Mouse (Mus musculus): ENCODE data around the gene Pianp. TPM values are rescaled to one million over a fixed set of nuclear protein-coding genes. Genes with fewer than 3 reads are reported as not detected.
"Not testable (repeated sequence)": the region's sequence is repeated elsewhere in the genome, so short reads cannot be mapped to it uniquely, and the experiment has no call there.

The Pianp gene
- polyA plus RNA-seq, 1 experiment from 2014 or later: 3.1 TPM

DNA sequence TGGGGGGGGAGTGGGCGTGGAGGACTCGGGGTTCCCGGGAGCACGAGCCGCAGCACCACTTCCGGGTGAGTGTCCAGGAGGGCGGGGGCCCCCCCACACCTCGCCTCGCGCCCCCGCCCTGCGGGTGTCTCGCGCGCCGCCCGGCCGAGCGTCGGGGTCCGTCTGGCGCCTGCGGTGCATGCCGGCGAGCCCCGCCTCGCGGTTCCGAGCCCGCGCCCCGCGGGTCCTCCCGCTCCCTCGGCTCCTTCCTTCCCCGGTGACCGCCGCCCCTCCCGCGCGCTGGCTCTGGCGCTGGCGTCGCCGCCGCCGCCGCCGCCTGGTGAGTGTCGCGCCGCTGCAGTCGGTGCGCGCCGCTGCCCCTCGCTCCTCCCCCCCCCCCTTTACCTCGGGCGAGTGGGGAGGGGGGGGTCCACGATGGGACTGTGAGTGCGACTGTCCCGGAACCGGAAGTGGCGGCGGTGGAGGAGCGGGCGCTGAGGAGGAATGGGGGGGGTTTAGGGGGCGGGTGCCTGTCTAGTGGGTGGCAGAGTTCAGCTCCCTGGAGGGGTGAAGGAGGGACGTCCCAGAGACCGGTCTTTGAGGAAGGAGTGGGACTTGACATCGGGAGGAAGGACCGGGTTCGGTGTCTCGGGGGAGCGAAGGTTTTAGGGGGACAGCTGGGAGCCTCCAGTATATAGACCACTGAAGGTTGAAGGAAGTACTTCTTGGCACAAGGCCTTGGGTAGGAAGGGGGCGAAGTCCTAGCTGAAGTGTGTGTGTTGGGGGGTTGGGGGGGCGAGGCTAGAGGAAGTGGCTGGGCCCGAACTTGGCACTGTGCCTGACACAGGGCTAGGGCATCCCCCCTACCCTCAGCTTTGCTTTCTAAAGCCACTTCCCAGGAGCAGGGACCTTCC lies 12.9 kb downstream of the Pianp start:
- peaks cover 34% of the 10 kb centered on the region for H3K36me3 ChIP-seq
- peak overlapping the region; percentile 92 for H3K9ac ChIP-seq
- H3K27ac ChIP-seq: peak overlapping the region; percentile 99
- peak; percentile 88 for ATAC-seq (replicated peaks; ENCODE audit: low FRiP score)
- H3K4me2 ChIP-seq: peak overlapping the region; percentile 81
- peaks cover 30% of the 10 kb centered on the region for H3K4me1 ChIP-seq
- H3K9me3 ChIP-seq (replicated peaks): no peaks in the 10 kb centered on the region
- WGBS: under 1% methylated on average over 68 of the region's 78 CpGs
- peak overlapping the region; percentile 85 for H3K4me3 ChIP-seq (replicated peaks)
- H3K27me3 ChIP-seq: no peaks in the 10 kb centered on the region

DNA sequence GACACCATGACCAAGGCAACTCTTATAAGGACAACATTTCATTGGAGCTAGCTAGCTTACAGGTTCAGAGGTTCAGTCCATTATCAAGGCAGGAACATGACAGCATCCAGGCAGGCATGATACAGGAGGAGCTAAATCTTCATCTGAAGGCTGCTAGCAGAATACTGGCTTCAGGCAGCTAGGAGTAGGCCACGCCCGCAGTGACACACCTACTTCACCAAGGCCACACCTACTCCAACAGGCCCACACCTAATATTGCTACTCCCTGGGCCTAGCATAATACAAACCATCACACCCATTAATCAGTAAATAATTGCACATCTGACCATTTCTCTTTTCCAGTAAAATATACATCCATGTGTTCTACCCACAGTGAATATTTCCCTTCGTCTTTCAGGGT lies 21.2 kb downstream of the Pianp start:
- H3K9ac ChIP-seq: no peak overlapping the region
- WGBS: 95% methylated on average over 3 of the region's 3 CpGs
- ATAC-seq (replicated peaks; ENCODE audit: low FRiP score): no peak
- peaks cover 88% of the 10 kb centered on the region for H3K36me3 ChIP-seq
- no peaks in the 10 kb centered on the region for H3K27me3 ChIP-seq
- no peak overlapping the region for H3K27ac ChIP-seq
- 0 out of 2 replicates have a peak, but pooled peaks cover under 1% of the 10 kb centered on the region for H3K4me1 ChIP-seq
- H3K9me3 ChIP-seq (replicated peaks): no peaks in the 10 kb centered on the region
- H3K4me3 ChIP-seq (replicated peaks): no peak overlapping the region
- H3K4me2 ChIP-seq: no peak overlapping the region

DNA sequence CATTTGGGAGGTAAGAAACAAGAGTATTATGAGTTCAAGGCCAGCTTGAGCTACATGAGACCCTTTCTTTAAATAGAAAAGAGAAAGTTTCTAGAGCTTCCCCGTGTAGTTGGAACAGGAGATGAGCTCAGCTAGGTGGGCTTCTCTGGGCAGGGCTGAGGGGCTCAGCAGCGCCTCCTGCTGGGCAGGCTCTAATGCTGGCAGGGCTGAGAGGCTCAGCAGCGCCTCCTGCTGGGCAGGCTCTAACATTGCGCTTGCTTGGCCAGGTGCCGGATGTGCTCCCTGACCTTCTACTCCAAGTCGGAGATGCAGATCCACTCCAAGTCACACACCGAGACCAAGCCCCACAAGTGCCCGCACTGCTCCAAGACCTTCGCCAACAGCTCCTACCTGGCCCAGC lies 34.0 kb downstream of the Pianp start:
- H3K4me1 ChIP-seq; ATAC-seq (replicated peaks; ENCODE audit: low FRiP score); H3K27me3 ChIP-seq; H3K27ac ChIP-seq; H3K4me3 ChIP-seq (replicated peaks); H3K9ac ChIP-seq; H3K4me2 ChIP-seq; H3K9me3 ChIP-seq (replicated peaks): not testable (repeated sequence)
- peaks cover 94% of the 10 kb centered on the region for H3K36me3 ChIP-seq
- 41% methylated on average over 8 of the region's 9 CpGs for WGBS

- Histone ChIP-seq H3K9ac (no peak overlapping the region), H3K4me3 (replicated peaks) (no peak overlapping the region), H3K27ac (no peak overlapping the region), H3K4me2 (no peak overlapping the region), H3K27me3 (no peaks in the 10 kb centered on the region), H3K9me3 (replicated peaks) (no peaks in the 10 kb centered on the region), H3K4me1 (no peaks in the 10 kb centered on the region), H3K36me3 (peaks cover 93% of the 10 kb centered on the region)
- WGBS: 85% methylated on average over 16 of the region's 16 CpGs
- 0 out of 2 replicates have a peak, but pooled peaks have one; percentile 25 for ATAC-seq (replicated peaks; ENCODE audit: low FRiP score)
Observed at GRCm38 (mm10) chr6:125031604-125032003, 35.1 kb downstream of the Pianp start.

DNA sequence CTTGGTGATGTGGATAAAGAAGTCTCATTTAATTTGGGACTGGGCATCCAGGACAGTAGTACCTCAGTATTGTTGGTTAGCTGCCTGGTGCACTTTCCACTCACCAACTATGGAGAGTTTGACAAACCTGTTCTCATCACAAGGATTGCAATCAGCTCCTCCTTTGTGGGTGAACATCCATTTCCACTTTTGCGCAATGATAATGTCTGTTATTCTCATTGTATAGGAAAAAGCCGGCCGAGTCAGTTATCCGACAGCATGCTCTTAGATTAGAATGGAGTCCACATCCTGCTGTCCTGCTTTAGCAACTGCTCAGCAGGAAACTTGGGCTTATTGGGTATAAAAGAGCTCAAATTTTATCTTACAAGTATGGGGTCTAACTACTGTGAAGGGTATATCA lies 42.2 kb downstream of the Pianp start:
- Histone ChIP-seq H3K27me3 (no peaks in the 10 kb centered on the region), H3K36me3 (peaks cover 61% of the 10 kb centered on the region), H3K4me2 (peak overlapping the region; percentile 63), H3K4me3 (replicated peaks) (peak overlapping the region; percentile 78), H3K4me1 (peaks cover 16% of the 10 kb centered on the region; the same call in 1 of the 2 replicates), H3K9me3 (replicated peaks) (no peaks in the 10 kb centered on the region), H3K27ac (peak overlapping the region; percentile 91), H3K9ac (peak overlapping the region; percentile 38; the same call in 1 of the 2 replicates)
- 94% methylated on average over 4 of the region's 4 CpGs for WGBS
- no peak for ATAC-seq (replicated peaks; ENCODE audit: low FRiP score)

GRCm38 (mm10) chr6:125039131-125039530 lies 42.6 kb downstream of the Pianp start:
- Histone ChIP-seq H3K4me2 (peak overlapping the region; percentile 63), H3K9ac (peak overlapping the region; percentile 38; the same call in 1 of the 2 replicates), H3K4me3 (replicated peaks) (peak overlapping the region; percentile 78), H3K27me3 (no peaks in the 10 kb centered on the region), H3K27ac (peak overlapping the region; percentile 91), H3K4me1 (peaks cover 16% of the 10 kb centered on the region; the same call in 1 of the 2 replicates), H3K9me3 (replicated peaks) (no peaks in the 10 kb centered on the region), H3K36me3 (peaks cover 61% of the 10 kb centered on the region)
- WGBS: 7% methylated on average over 8 of the region's 8 CpGs
- peak; percentile 5; the same call in 1 of the 2 replicates for ATAC-seq (replicated peaks; ENCODE audit: low FRiP score)

DNA sequence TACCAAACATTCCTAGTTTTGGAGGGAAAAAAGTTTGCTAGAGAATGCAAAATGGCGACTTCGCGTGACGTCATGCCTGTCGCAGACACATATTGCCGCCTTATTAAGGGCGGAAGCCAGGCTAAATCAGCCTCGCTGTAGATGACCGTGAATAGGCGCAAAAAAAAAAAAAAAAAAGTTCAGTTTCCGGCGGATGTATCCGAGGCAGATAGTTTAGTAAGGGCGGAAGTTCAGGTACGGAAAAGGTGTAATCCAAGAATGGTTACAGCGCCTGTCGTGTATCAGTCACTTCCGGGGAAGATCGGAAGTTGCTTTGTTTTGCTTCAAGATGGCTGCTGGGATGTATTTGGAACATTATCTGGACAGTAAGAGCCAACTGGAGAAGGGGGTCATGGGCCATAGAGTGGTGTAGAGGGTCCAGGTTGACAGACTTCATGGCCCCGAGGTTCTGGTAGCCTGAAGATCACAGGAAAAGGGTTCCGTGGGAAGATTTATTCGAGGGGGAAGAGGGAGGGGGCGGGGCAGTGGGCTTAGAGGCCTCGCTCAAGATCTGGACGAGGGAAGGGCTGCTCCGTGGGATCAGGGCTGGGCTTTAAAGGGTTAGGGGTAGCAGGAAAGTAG lies 43.1 kb downstream of the Pianp start, which contains the start of gene Ing4:
Gene Ing4, plus strand, starts transcription at position 228 of the 621 bp plus-strand sequence.
- Histone ChIP-seq H3K4me1 (peaks cover 16% of the 10 kb centered on the region; the same call in 1 of the 2 replicates), H3K9me3 (replicated peaks) (no peaks in the 10 kb centered on the region), H3K4me3 (replicated peaks) (peak within 1 kb of the TSS; percentile 78), H3K27ac (peak within 1 kb of the TSS; percentile 91), H3K27me3 (no peaks in the 10 kb centered on the region), H3K9ac (peak within 1 kb of the TSS; percentile 74), H3K36me3 (peaks cover 61% of the 10 kb centered on the region), H3K4me2 (peak within 1 kb of the TSS; percentile 63)
- peak; percentile 96 for ATAC-seq (replicated peaks; ENCODE audit: low FRiP score)
- WGBS: under 1% methylated on average over 26 of the region's 26 CpGs

DNA sequence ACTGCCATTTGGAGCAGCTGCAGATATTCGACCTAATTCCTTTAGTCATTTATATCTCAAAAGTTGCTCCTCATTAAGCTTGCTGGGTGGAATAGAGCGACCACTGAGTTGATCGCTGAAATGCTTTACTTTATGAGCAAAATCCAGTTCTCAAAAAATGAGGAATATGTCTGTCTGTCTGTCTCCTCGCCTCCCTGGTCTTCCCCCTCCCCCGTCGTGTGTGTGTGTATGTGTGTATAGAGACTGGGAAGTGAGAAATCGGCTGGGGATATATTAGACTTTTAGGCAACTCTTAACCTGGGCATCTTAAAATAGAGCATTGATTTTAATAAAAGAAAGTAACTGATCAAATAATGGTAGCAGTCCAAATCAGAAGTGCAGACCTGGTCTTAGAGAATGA lies 43.7 kb downstream of the Pianp start:
- H3K36me3 ChIP-seq: peaks cover 61% of the 10 kb centered on the region
- H3K4me1 ChIP-seq: peaks cover 16% of the 10 kb centered on the region; the same call in 1 of the 2 replicates
- H3K9me3 ChIP-seq (replicated peaks): no peaks in the 10 kb centered on the region
- H3K9ac ChIP-seq: peak overlapping the region; percentile 74
- H3K4me3 ChIP-seq (replicated peaks): peak overlapping the region; percentile 78
- no peak for ATAC-seq (replicated peaks; ENCODE audit: low FRiP score)
- peak overlapping the region; percentile 63 for H3K4me2 ChIP-seq
- peak overlapping the region; percentile 82 for H3K27ac ChIP-seq
- WGBS: 16% methylated on average over 7 of the region's 7 CpGs
- no peaks in the 10 kb centered on the region for H3K27me3 ChIP-seq

- no peaks in the 10 kb centered on the region for H3K27me3 ChIP-seq
- WGBS: 84% methylated on average over 7 of the region's 7 CpGs
- H3K36me3 ChIP-seq: peaks cover 60% of the 10 kb centered on the region
- no peak overlapping the region for H3K9ac ChIP-seq
- H3K4me3 ChIP-seq (replicated peaks): peak overlapping the region; percentile 78; the same call in 1 of the 2 replicates
- no peak overlapping the region for H3K27ac ChIP-seq
- no peaks in the 10 kb centered on the region for H3K9me3 ChIP-seq (replicated peaks)
- peaks cover 16% of the 10 kb centered on the region; the same call in 1 of the 2 replicates for H3K4me1 ChIP-seq
- 0 out of 2 replicates have a peak overlapping the region, but pooled peaks have one; percentile 63 for H3K4me2 ChIP-seq
- ATAC-seq (replicated peaks; ENCODE audit: low FRiP score): no peak
Observed at GRCm38 (mm10) chr6:125041047-125041446, 44.6 kb downstream of the Pianp start.

DNA sequence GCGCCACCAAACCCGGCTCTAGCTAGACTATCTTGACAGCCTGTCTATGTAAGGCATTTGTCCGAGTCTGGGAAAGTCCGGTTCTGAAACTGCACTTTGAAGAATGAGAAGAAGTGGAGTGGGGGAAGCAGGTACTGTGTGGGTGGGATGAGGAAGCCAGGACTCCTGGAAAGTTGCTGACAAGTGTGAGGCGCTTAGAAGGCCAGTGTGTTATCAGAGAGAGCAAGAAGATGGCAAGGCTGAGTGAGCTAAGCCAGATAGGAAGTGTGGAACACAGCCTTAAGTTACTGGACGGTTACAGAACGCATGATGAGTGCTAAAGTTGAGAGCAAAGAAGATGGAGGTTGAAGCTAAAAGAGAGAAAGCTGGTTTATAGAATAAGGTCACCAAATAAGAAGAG lies 45.6 kb downstream of the Pianp start:
- WGBS: 90% methylated on average over 7 of the region's 7 CpGs
- Histone ChIP-seq H3K9me3 (replicated peaks) (no peaks in the 10 kb centered on the region), H3K27ac (no peak overlapping the region), H3K4me3 (replicated peaks) (no peak overlapping the region), H3K4me2 (no peak overlapping the region), H3K27me3 (no peaks in the 10 kb centered on the region), H3K4me1 (peaks cover 16% of the 10 kb centered on the region; the same call in 1 of the 2 replicates), H3K36me3 (peaks cover 60% of the 10 kb centered on the region), H3K9ac (no peak overlapping the region)
- ATAC-seq (replicated peaks; ENCODE audit: low FRiP score): no peak

DNA sequence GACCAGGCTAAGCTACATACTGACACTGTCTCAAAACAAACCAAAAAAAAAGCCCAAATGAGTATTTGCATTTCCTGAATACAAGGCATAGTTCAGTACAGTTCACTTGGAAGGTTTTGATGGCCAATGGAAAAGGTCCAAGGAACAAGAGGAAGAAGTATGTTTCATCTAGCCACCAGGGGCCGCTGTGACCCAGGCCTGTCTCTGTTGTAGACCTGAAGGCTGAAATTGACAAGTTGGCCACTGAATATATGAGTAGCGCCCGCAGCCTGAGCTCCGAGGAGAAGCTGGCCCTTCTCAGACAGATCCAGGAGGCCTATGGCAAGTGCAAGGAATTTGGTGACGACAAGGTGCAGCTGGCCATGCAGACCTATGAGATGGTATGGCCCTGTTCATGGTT lies 50.2 kb downstream of the Pianp start:
- H3K9ac ChIP-seq: no peak overlapping the region
- H3K9me3 ChIP-seq (replicated peaks): no peaks in the 10 kb centered on the region
- WGBS: 41% methylated on average over 5 of the region's 5 CpGs
- H3K4me1 ChIP-seq: no peaks in the 10 kb centered on the region
- no peaks in the 10 kb centered on the region for H3K27me3 ChIP-seq
- no peak overlapping the region for H3K4me2 ChIP-seq
- ATAC-seq (replicated peaks; ENCODE audit: low FRiP score): peak; percentile 48
- H3K4me3 ChIP-seq (replicated peaks): no peak overlapping the region
- H3K36me3 ChIP-seq: peaks cover 88% of the 10 kb centered on the region
- no peak overlapping the region for H3K27ac ChIP-seq

GRCm38 (mm10) chr6:125049678-125050077 lies 53.2 kb downstream of the Pianp start, which contains the start of gene Acrbp:
Acrbp (plus strand) TSS chr6:125049689.
- H3K4me1 ChIP-seq: no peaks in the 10 kb centered on the region
- peaks cover 95% of the 10 kb centered on the region for H3K36me3 ChIP-seq
- ATAC-seq (replicated peaks; ENCODE audit: low FRiP score): 0 out of 2 replicates have a peak, but pooled peaks have one; percentile 30
- H3K27me3 ChIP-seq: no peaks in the 10 kb centered on the region
- H3K27ac ChIP-seq: no peak within 1 kb of the TSS
- H3K9me3 ChIP-seq (replicated peaks): no peaks in the 10 kb centered on the region
- H3K4me3 ChIP-seq (replicated peaks): no peak within 1 kb of the TSS
- no peak within 1 kb of the TSS for H3K9ac ChIP-seq
- WGBS: 46% methylated on average over 20 of the region's 20 CpGs
- H3K4me2 ChIP-seq: no peak within 1 kb of the TSS

Measured in kidney, embryonic 15.5 days (tissue).